14 mouse cellular contexts compared by ENCODE assay signal in genomic region chr8:120594571-120594970, GRCm38 (mm10). TPM values are rescaled to one million over a fixed set of nuclear protein-coding genes. Genes with fewer than 3 reads are reported as not detected.
DNase-seq lines count a peak whose midpoint lies in the region; ATAC-seq and TF ChIP-seq lines count a peak whose summit lies in the region.
"Had no signal": no experiment of that assay in that cellular context is flagged by ENCODE, and none has a peak within 500 bp of the region (broad histone marks: within the 10 kb centered on the region; RNA-seq: fewer than 3 reads in every experiment).

No protein-coding gene starts in this region.

- TF ChIP-seq EP300 in CH12.LX (IDR thresholded peaks at IDR 0.05; ENCODE audit: low read length) = no peak

- TF ChIP-seq RAD21 in CH12.LX (IDR thresholded peaks at IDR 0.05; ENCODE audit: low read depth, low read length) = no peak; the same call in 1 of the 2 replicates

- in situ Hi-C loops in CH12.LX (cut with MboI; ENCODE audit: low pct_ligation_motif_present, low pct_unique_long_range_greater_than_20kb, low sequenced_read_pairs) = no loop called here

- ATAC-seq in kidney, postnatal 0 days (replicated peaks; ENCODE audit: low FRiP score, low read depth) = no peak

- dilution Hi-C loops in CH12.LX (cut with MboI; ENCODE audit: extremely low pct_ligation_motif_present, extremely low pct_unique_long_range_greater_than_20kb, low sequenced_read_pairs) = no loop called here

- 0 out of 2 replicates have a peak, but pooled peaks cover 3% of the 10 kb centered on the region for H3K27me3 ChIP-seq in kidney, postnatal 0 days (ENCODE audit: insufficient read depth, low read length)
- H3K27me3 ChIP-seq in CH12.LX (replicated peaks) = peaks cover 14% of the 10 kb centered on the region
- H3K27me3 ChIP-seq: kidney, embryonic 15.5 days had no signal

- no peak for DNase-seq in kidney, postnatal 0 days (ENCODE audit: low spot score)
- DNase-seq in kidney, adult 11 months = no peak
- DNase-seq in 416B (ENCODE audit: low read depth) = peak; percentile 37
- peak; percentile 24 for DNase-seq in CH12.LX (ENCODE audit: extremely low read depth)
- no peak for DNase-seq in right cerebral cortex, postnatal 25 days
- no peak for DNase-seq in cerebellum, adult 11-12 months
- DNase-seq: adrenal gland, postnatal 36 days; cerebellum, postnatal 36 days; gastrocnemius, postnatal 10 days; heart, postnatal 36 days; lung, postnatal 10 days had no signal

- peaks cover 9% of the 10 kb centered on the region; the same call in 1 of the 2 replicates for H3K4me1 ChIP-seq in kidney, postnatal 0 days (replicated peaks; ENCODE audit: insufficient read depth, low read length)
- H3K4me1 ChIP-seq in CH12.LX (ENCODE audit: control insufficient read depth in 1 of 2, insufficient read depth in 2 of 2) = peaks cover 0 to 10% of the 10 kb centered on the region in 2 experiments; a peak in 2 of 4 replicates
- peaks cover 2% of the 10 kb centered on the region; the same call in 1 of the 2 replicates for H3K4me1 ChIP-seq in cortical plate, adult 2 months (ENCODE audit: control insufficient read depth, insufficient read depth, low read length)

- H3K27ac ChIP-seq in kidney, postnatal 0 days = no peak overlapping the region
- H3K27ac ChIP-seq in CH12.LX (ENCODE audit: insufficient read depth, low read depth) = no peak overlapping the region
- H3K27ac ChIP-seq in cortical plate, adult 2 months (ENCODE audit: insufficient read depth, low read length) = no peak overlapping the region
- H3K27ac ChIP-seq: kidney, embryonic 15.5 days had no signal

- H3K9ac ChIP-seq in kidney, postnatal 0 days (ENCODE audit: low read depth, low read length) = no peak overlapping the region
- no peak overlapping the region for H3K9ac ChIP-seq in CH12.LX (ENCODE audit: insufficient read depth, low read depth)
- H3K9ac ChIP-seq: kidney, embryonic 15.5 days had no signal

- TF ChIP-seq POLR2A in CH12.LX (IDR thresholded peaks at IDR 0.05; ENCODE audit: low read depth, low read length) = no peak
- no peak for TF ChIP-seq POLR2A in cortical plate, adult 2 months (IDR thresholded peaks at IDR 0.05; ENCODE audit: extremely low read depth, insufficient read depth, low read length)

- WGBS in kidney, postnatal 0 days = 91% methylated on average over 5 of the region's 5 CpGs

- peak; percentile 53 for TF ChIP-seq CTCF in kidney, postnatal 0 days (IDR thresholded peaks at IDR 0.05; ENCODE audit: low read depth)
- peak; percentile 39 to 49; a peak in 3 of 4 replicates for TF ChIP-seq CTCF in CH12.LX (conservative IDR thresholded peaks at IDR 0.05 in 1 of 2, IDR thresholded peaks at IDR 0.05 in 1 of 2; ENCODE audit: low read depth in 2 of 2, low read length in 2 of 2)
- TF ChIP-seq CTCF in cortical plate, adult 2 months (IDR thresholded peaks at IDR 0.05; ENCODE audit: extremely low read depth, insufficient read depth, low read length) = peak; percentile 26; the same call in 1 of the 2 replicates

- H3K36me3 ChIP-seq in kidney, postnatal 0 days (ENCODE audit: insufficient read depth, low read length) = no peaks in the 10 kb centered on the region
- H3K36me3 ChIP-seq in CH12.LX (replicated peaks in 1 of 2; ENCODE audit: control insufficient read depth in 1 of 2, insufficient read depth in 1 of 2, low read length in 1 of 2) = no peaks in the 10 kb centered on the region
- H3K36me3 ChIP-seq: kidney, embryonic 15.5 days had no signal

- no peaks in the 10 kb centered on the region for H3K9me3 ChIP-seq in kidney, postnatal 0 days (replicated peaks; ENCODE audit: low read length)
- H3K9me3 ChIP-seq in CH12.LX (replicated peaks; ENCODE audit: low read length) = peaks cover 6% of the 10 kb centered on the region
- H3K9me3 ChIP-seq: kidney, embryonic 15.5 days had no signal

- H3K4me3 ChIP-seq in kidney, postnatal 0 days (replicated peaks; ENCODE audit: low read depth, low read length) = no peak overlapping the region
- H3K4me3 ChIP-seq in CH12.LX (replicated peaks in 1 of 3; ENCODE audit: low read depth in 2 of 3, low read length in 2 of 3, poor library complexity in 1 of 3) = no peak overlapping the region
- H3K4me3 ChIP-seq in cortical plate, adult 2 months (ENCODE audit: insufficient read depth, low read length) = no peak overlapping the region
- H3K4me3 ChIP-seq: kidney, embryonic 15.5 days had no signal

- H3K79me2 ChIP-seq in CH12.LX (replicated peaks; ENCODE audit: control insufficient read depth, extremely low read depth, insufficient read depth, poor library complexity, severe bottlenecking) = no peaks in the 10 kb centered on the region

- H3K4me2 ChIP-seq in kidney, postnatal 0 days (ENCODE audit: low read length) = no peak overlapping the region
- no peak overlapping the region for H3K4me2 ChIP-seq in CH12.LX (ENCODE audit: insufficient read depth, low read depth, poor library complexity, severe bottlenecking)
- H3K4me2 ChIP-seq: kidney, embryonic 15.5 days had no signal

TF ChIP-seq in CH12.LX, 34 proteins besides CTCF, POLR2A, EP300 and RAD21:
- TF ChIP-seq ELF1 (IDR thresholded peaks at IDR 0.05; ENCODE audit: low read depth, low read length) (no peak), MXI1 (IDR thresholded peaks at IDR 0.05; ENCODE audit: low read depth, low read length) (no peak), HCFC1 (IDR thresholded peaks at IDR 0.05; ENCODE audit: low read depth, low read length) (no peak), MAX (IDR thresholded peaks at IDR 0.05; ENCODE audit: low read length) (no peak), MEF2A (IDR thresholded peaks at IDR 0.05; ENCODE audit: borderline replicate concordance, low read depth, low read length) (no peak), USF2 (conservative IDR thresholded peaks at IDR 0.05; ENCODE audit: low read depth, low read length) (no peak), POLR2AphosphoS2 (IDR thresholded peaks at IDR 0.05; ENCODE audit: low read depth, low read length) (no peak), PAX5 (IDR thresholded peaks at IDR 0.05; ENCODE audit: low read length) (no peak), SMC3 (IDR thresholded peaks at IDR 0.05; ENCODE audit: low read depth, low read length) (no peak), MYC (IDR thresholded peaks at IDR 0.05; ENCODE audit: low read depth, low read length) (no peak), NELFE (IDR thresholded peaks at IDR 0.05; ENCODE audit: low read depth, low read length) (no peak), SIN3A (IDR thresholded peaks at IDR 0.05; ENCODE audit: low read length) (no peak), ZKSCAN1 (IDR thresholded peaks at IDR 0.05; ENCODE audit: borderline replicate concordance, low read depth, low read length) (no peak), CHD2 (IDR thresholded peaks at IDR 0.05; ENCODE audit: low read length) (no peak), KAT2A (IDR thresholded peaks at IDR 0.05; ENCODE audit: insufficient replicate concordance, low read length) (no peak), IRF4 (IDR thresholded peaks at IDR 0.05; ENCODE audit: low read depth, low read length) (no peak), USF1 (IDR thresholded peaks at IDR 0.05; ENCODE audit: low read depth, low read length) (no peak)
TF ChIP-seq in CH12.LX: peak in this region for 0.

RNA-seq across cellular contexts. Expression of gene Gins2, which starts 5.5 kb away (rescaled TPM):
- polyA plus RNA-seq in kidney, postnatal 0 days (2015; fragmentation: Nextera tagmentation; extraction: Ambion mirVana) = 54.0 and 70.0 TPM in 2 replicates
- total RNA-seq in CH12.LX (2012; rRNA removed) (61.2 and 68.4 TPM in 2 replicates), CH12.LX (2014; rRNA removed) (50.0 TPM in 2 replicates)
- polyA plus RNA-seq in CH12.LX (2012; ENCODE audit: insufficient read length, low read depth) = 127 and 129 TPM in 2 replicates
- polyA plus RNA-seq in cortical plate, adult 2 months (2012; rRNA removed) = 2.2 and 2.4 TPM in 2 replicates

RNA-seq across cellular contexts. Expression of gene 1190005I06Rik, which starts 52.9 kb away (rescaled TPM):
- 2.2 and 2.6 TPM in 2 replicates for polyA plus RNA-seq in kidney, postnatal 0 days (2015; fragmentation: Nextera tagmentation; extraction: Ambion mirVana)
- total RNA-seq in CH12.LX (2012; rRNA removed) (0.85 and 1.7 TPM in 2 replicates), CH12.LX (2014; rRNA removed) (not detected in 2 replicates)
- 0.36 TPM in 1 of 2 replicates, not detected in the other for polyA plus RNA-seq in CH12.LX (2012; ENCODE audit: insufficient read length, low read depth)
- 10.8 and 11.0 TPM in 2 replicates for polyA plus RNA-seq in cortical plate, adult 2 months (2012; rRNA removed)
- total RNA-seq: monocyte, adult 5-6 weeks had no signal

Comparison
In these comparisons a context has a peak if more than half of its experiments do, and no peak if none do; other contexts are left out.
1. DNase-seq: peak in 416B (single experiment) and CH12.LX (single experiment); none in kidney, postnatal 0 days (single experiment), kidney, adult 11 months (single experiment), right cerebral cortex, postnatal 25 days (single experiment) and cerebellum, adult 11-12 months (single experiment).
2. RNA of gene Gins2, which starts 5.5 kb away (polyA plus RNA-seq): 127 to 129 TPM in CH12.LX and 54.0 to 70.0 TPM in kidney, postnatal 0 days; 2.2 to 2.4 TPM in cortical plate, adult 2 months; every median in the first group is over 10 times any median in the second.
3. Peak in every context shown above with its lines, with median percentiles within 50 percentile points of each other: CTCF ChIP-seq.